Mouse (Mus musculus) cerebellum, adult 2 months (tissue): ENCODE measurements at regions not wholly inside any gene's neighbourhood (a gene's known extent, or its start where the extent isn't known, plus 50 kb on each side); places are given as distances from the start of the nearest gene placed in this dataset.

Source experiments
- CTCF ChIP-seq: fragments of 200-500 bp; IDR thresholded peaks from 2 replicates; pipeline ENCODE4 v1.5.1; 2011; ENCODE audit warnings: low read depth, mild to moderate bottlenecking, control low read depth, low read length, moderate library complexity, borderline replicate concordance; ENCODE audit not compliant: insufficient read depth
- POLR2A ChIP-seq: fragments of 200-500 bp; IDR thresholded peaks from 2 replicates; pipeline ENCODE4 v1.6.1; 2011; ENCODE audit warnings: low read length, control low read depth, borderline replicate concordance; ENCODE audit not compliant: insufficient read depth

- TF ChIP-seq CTCF (no peak), POLR2A (no peak)
Measured at GRCm38 (mm10) chr13:16586286-16586685, 574.6 kb downstream of the Inhba start.
